Comparison of ENCODE assay signal across 21 mouse cellular contexts in the genomic region with DNA sequence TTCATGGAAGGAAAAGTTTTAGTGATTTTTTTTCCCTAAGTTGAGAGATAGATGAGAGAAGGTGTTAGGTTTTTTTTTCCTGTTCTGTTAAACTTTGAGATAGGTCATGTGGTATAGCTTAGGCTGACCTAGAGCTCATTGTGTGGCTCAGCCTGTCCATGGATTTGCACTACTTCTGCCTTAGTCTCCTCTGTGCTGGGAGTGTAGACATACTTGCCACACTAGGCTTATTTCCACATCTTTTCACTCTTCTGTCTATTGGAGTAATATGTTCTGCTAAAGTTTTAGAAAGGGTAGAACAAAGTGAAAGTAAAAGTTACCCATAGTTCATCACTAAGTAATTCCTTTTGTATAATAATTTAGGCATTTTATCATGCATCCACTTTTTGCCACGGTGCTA. TPM values are rescaled to one million over a fixed set of nuclear protein-coding genes. Genes with fewer than 3 reads are reported as not detected.
DNase-seq lines count a peak whose midpoint lies in the region; ATAC-seq and TF ChIP-seq lines count a peak whose summit lies in the region.
"Had no signal": no experiment of that assay in that cellular context is flagged by ENCODE, and none has a peak within 500 bp of the region (broad histone marks: within the 10 kb centered on the region; RNA-seq: fewer than 3 reads in every experiment).

No protein-coding gene starts in this region.

- 92% methylated on average over 1 of the region's 1 CpGs for WGBS in forebrain, embryonic 13.5 days
- 88% methylated on average over 1 of the region's 1 CpGs for WGBS in liver, embryonic 12.5 days (ENCODE audit: insufficient replicate concordance)

- TF ChIP-seq RAD21 in CH12.LX (IDR thresholded peaks at IDR 0.05; ENCODE audit: low read depth, low read length), result no peak

- TF ChIP-seq CTCF in CH12.LX (conservative IDR thresholded peaks at IDR 0.05 in 1 of 2, IDR thresholded peaks at IDR 0.05 in 1 of 2; ENCODE audit: low read depth in 2 of 2, low read length in 2 of 2), result no peak

- in situ Hi-C loops in CH12.LX (cut with MboI; ENCODE audit: low pct_ligation_motif_present, low pct_unique_long_range_greater_than_20kb, low sequenced_read_pairs), result no loop called here

- DNase-seq in CH12.LX (ENCODE audit: extremely low read depth), result no peak
- DNase-seq in left cerebral cortex, postnatal 4 days, result no peak
- DNase-seq: adrenal gland, postnatal 14 days; cerebellum, adult 11-12 months; cerebellum, adult 9-10 months; cerebellum, postnatal 36 days; gastrocnemius, postnatal 36 days; heart, adult 18-20 months; heart, postnatal 10 days had no signal

- no peak for TF ChIP-seq POLR2A in CH12.LX (IDR thresholded peaks at IDR 0.05; ENCODE audit: low read depth, low read length)

- peak overlapping the region in 2 of 3 experiments; percentile 26 to 30 for H3K4me3 ChIP-seq in CH12.LX (replicated peaks in 1 of 3; ENCODE audit: low read depth in 2 of 3, low read length in 2 of 3, poor library complexity in 1 of 3)
- H3K4me3 ChIP-seq in forebrain, embryonic 13.5 days, result no peak overlapping the region
- H3K4me3 ChIP-seq in liver, embryonic 12.5 days, result no peak overlapping the region
- H3K4me3 ChIP-seq: embryonic facial prominence, embryonic 10.5 days; erythroblast, embryonic 14.5 days; forebrain, embryonic 10.5 days; forebrain, embryonic 15.5 days; heart, embryonic 10.5 days; hindbrain, embryonic 13.5 days; intestine, embryonic 15.5 days had no signal

- no peaks in the 10 kb centered on the region for H3K9me3 ChIP-seq in CH12.LX (replicated peaks; ENCODE audit: low read length)
- no peaks in the 10 kb centered on the region for H3K9me3 ChIP-seq in forebrain, embryonic 13.5 days (replicated peaks)
- no peaks in the 10 kb centered on the region for H3K9me3 ChIP-seq in liver, embryonic 12.5 days (replicated peaks)
- H3K9me3 ChIP-seq: embryonic facial prominence, embryonic 10.5 days; forebrain, embryonic 10.5 days; forebrain, embryonic 15.5 days; heart, embryonic 10.5 days; hindbrain, embryonic 13.5 days; intestine, embryonic 15.5 days had no signal

- H3K4me2 ChIP-seq in CH12.LX (ENCODE audit: insufficient read depth, low read depth, poor library complexity, severe bottlenecking), result peak overlapping the region; percentile 83
- no peak overlapping the region for H3K4me2 ChIP-seq in forebrain, embryonic 13.5 days
- no peak overlapping the region for H3K4me2 ChIP-seq in liver, embryonic 12.5 days
- H3K4me2 ChIP-seq: forebrain, embryonic 15.5 days; hindbrain, embryonic 13.5 days; intestine, embryonic 15.5 days had no signal

- H3K79me2 ChIP-seq in CH12.LX (replicated peaks; ENCODE audit: control insufficient read depth, extremely low read depth, insufficient read depth, poor library complexity, severe bottlenecking), result 0 out of 2 replicates have a peak, but pooled peaks cover 10% of the 10 kb centered on the region

- peaks cover 0 to 17% of the 10 kb centered on the region in 2 experiments; a peak in 1 of 4 replicates for H3K4me1 ChIP-seq in CH12.LX (ENCODE audit: control insufficient read depth in 1 of 2, insufficient read depth in 2 of 2)
- H3K4me1 ChIP-seq in forebrain, embryonic 13.5 days, result no peaks in the 10 kb centered on the region
- H3K4me1 ChIP-seq in liver, embryonic 12.5 days, result no peaks in the 10 kb centered on the region
- H3K4me1 ChIP-seq: embryonic facial prominence, embryonic 10.5 days; forebrain, embryonic 10.5 days; forebrain, embryonic 15.5 days; heart, embryonic 10.5 days; hindbrain, embryonic 13.5 days; intestine, embryonic 15.5 days had no signal

- H3K27me3 ChIP-seq in CH12.LX (replicated peaks), result no peaks in the 10 kb centered on the region
- H3K27me3 ChIP-seq in forebrain, embryonic 13.5 days, result no peaks in the 10 kb centered on the region
- no peaks in the 10 kb centered on the region for H3K27me3 ChIP-seq in liver, embryonic 12.5 days (replicated peaks)
- H3K27me3 ChIP-seq: forebrain, embryonic 15.5 days; hindbrain, embryonic 13.5 days; intestine, embryonic 15.5 days had no signal

- peak overlapping the region; percentile 19; the same call in 1 of the 2 replicates for H3K27ac ChIP-seq in CH12.LX (ENCODE audit: insufficient read depth, low read depth)
- H3K27ac ChIP-seq in forebrain, embryonic 13.5 days, result no peak overlapping the region
- no peak overlapping the region for H3K27ac ChIP-seq in liver, embryonic 12.5 days
- H3K27ac ChIP-seq: embryonic facial prominence, embryonic 10.5 days; forebrain, embryonic 10.5 days; forebrain, embryonic 15.5 days; heart, embryonic 10.5 days; hindbrain, embryonic 13.5 days; hindbrain, postnatal 0 days; intestine, embryonic 15.5 days had no signal

- dilution Hi-C loops in CH12.LX (cut with MboI; ENCODE audit: extremely low pct_ligation_motif_present, extremely low pct_unique_long_range_greater_than_20kb, low sequenced_read_pairs), result no loop called here

- ATAC-seq in common myeloid progenitor, adult 5-6 weeks (replicated peaks; ENCODE audit: low read depth, poor library complexity, severe bottlenecking), result 0 out of 2 replicates have a peak, but pooled peaks have one; percentile 8
- peak; percentile 52; the same call in 1 of the 2 replicates for ATAC-seq in megakaryocyte progenitor cell, adult 5-6 weeks (replicated peaks; ENCODE audit: poor library complexity)
- no peak for ATAC-seq in forebrain, embryonic 13.5 days
- ATAC-seq in liver, embryonic 12.5 days, result no peak
- ATAC-seq: forebrain, embryonic 15.5 days; hindbrain, postnatal 0 days; intestine, embryonic 15.5 days had no signal

- TF ChIP-seq EP300 in CH12.LX (IDR thresholded peaks at IDR 0.05; ENCODE audit: low read length), result no peak

- peak overlapping the region; percentile 71 for H3K9ac ChIP-seq in CH12.LX (ENCODE audit: insufficient read depth, low read depth)
- no peak overlapping the region for H3K9ac ChIP-seq in forebrain, embryonic 13.5 days
- no peak overlapping the region for H3K9ac ChIP-seq in liver, embryonic 12.5 days
- H3K9ac ChIP-seq: forebrain, embryonic 15.5 days; hindbrain, embryonic 13.5 days; intestine, embryonic 15.5 days had no signal

- peaks cover 20 to 60% of the 10 kb centered on the region in 2 experiments for H3K36me3 ChIP-seq in CH12.LX (replicated peaks in 1 of 2; ENCODE audit: control insufficient read depth in 1 of 2, insufficient read depth in 1 of 2, low read length in 1 of 2)
- H3K36me3 ChIP-seq in forebrain, embryonic 13.5 days (ENCODE audit: poor library complexity, severe bottlenecking), result peaks cover 45% of the 10 kb centered on the region
- H3K36me3 ChIP-seq in liver, embryonic 12.5 days, result peaks cover 73% of the 10 kb centered on the region
- H3K36me3 ChIP-seq: intestine, embryonic 15.5 days had no signal

- intact Hi-C loops in left cerebral cortex, postnatal 4 days (cut with DNase I), result no loop called here

TF ChIP-seq in CH12.LX, 34 proteins besides CTCF, POLR2A, EP300 and RAD21:
- TF ChIP-seq ZKSCAN1 (IDR thresholded peaks at IDR 0.05; ENCODE audit: borderline replicate concordance, low read depth, low read length) (no peak), USF2 (conservative IDR thresholded peaks at IDR 0.05; ENCODE audit: low read depth, low read length) (0 out of 2 replicates have a peak, but pooled peaks have one; percentile 10)
TF ChIP-seq in CH12.LX: peak in this region for 1.

RNA-seq across cellular contexts. Expression of a gene that starts 16.9 kb away (rescaled TPM):
- total RNA-seq in CH12.LX (2012; rRNA removed), result 91.6 and 109 TPM in 2 replicates
- total RNA-seq in CH12.LX (2014; rRNA removed), result 292 and 310 TPM in 2 replicates
- polyA plus RNA-seq in CH12.LX (2012; ENCODE audit: insufficient read length, low read depth), result 167 and 184 TPM in 2 replicates
- total RNA-seq in common myeloid progenitor, adult 5-6 weeks (2017), result 183 and 200 TPM in 2 replicates
- 178 and 189 TPM in 2 replicates for total RNA-seq in megakaryocyte progenitor cell, adult 5-6 weeks (2015)
- 192 and 193 TPM in 2 replicates for total RNA-seq in megakaryocyte progenitor cell, adult 5-6 weeks (2017)
- 155 and 156 TPM in 2 replicates for polyA plus RNA-seq in forebrain, embryonic 13.5 days (2015; fragmentation: Nextera tagmentation; extraction: Ambion mirVana)
- 162 and 165 TPM in 2 replicates for polyA plus RNA-seq in liver, embryonic 12.5 days (2016; fragmentation: Nextera tagmentation; extraction: Ambion mirVana)
- 10 to 100 TPM; 19.2 to 23.1 TPM for total RNA-seq in left cerebral cortex, postnatal 4 days (2021)

RNA-seq across cellular contexts. Expression of a gene that starts 38.1 kb away (rescaled TPM):
- total RNA-seq in CH12.LX (2012; rRNA removed) (97.1 and 105 TPM in 2 replicates), CH12.LX (2014; rRNA removed) (115 and 123 TPM in 2 replicates)
- polyA plus RNA-seq in CH12.LX (2012; ENCODE audit: insufficient read length, low read depth), result 178 and 211 TPM in 2 replicates
- 36.8 and 48.2 TPM in 2 replicates for total RNA-seq in common myeloid progenitor, adult 5-6 weeks (2017)
- 51.5 and 73.0 TPM in 2 replicates for total RNA-seq in megakaryocyte progenitor cell, adult 5-6 weeks (2015)
- 78.3 and 79.2 TPM in 2 replicates for total RNA-seq in megakaryocyte progenitor cell, adult 5-6 weeks (2017)
- polyA plus RNA-seq in forebrain, embryonic 13.5 days (2015; fragmentation: Nextera tagmentation; extraction: Ambion mirVana), result 63.3 and 66.5 TPM in 2 replicates
- polyA plus RNA-seq in liver, embryonic 12.5 days (2016; fragmentation: Nextera tagmentation; extraction: Ambion mirVana), result 31.1 and 31.2 TPM in 2 replicates
- total RNA-seq in left cerebral cortex, postnatal 4 days (2021), result 100 to 1,000 TPM; 117 to 121 TPM

RNA-seq across cellular contexts. Expression of a gene that starts 47.5 kb away (rescaled TPM):
- 19.7 and 21.5 TPM in 2 replicates for total RNA-seq in CH12.LX (2012; rRNA removed)
- 18.9 and 19.5 TPM in 2 replicates for total RNA-seq in CH12.LX (2014; rRNA removed)
- 28.3 and 28.4 TPM in 2 replicates for polyA plus RNA-seq in CH12.LX (2012; ENCODE audit: insufficient read length, low read depth)
- 34.0 and 40.4 TPM in 2 replicates for total RNA-seq in common myeloid progenitor, adult 5-6 weeks (2017)
- total RNA-seq in megakaryocyte progenitor cell, adult 5-6 weeks (2015), result 30.3 and 39.8 TPM in 2 replicates
- 21.3 and 24.7 TPM in 2 replicates for total RNA-seq in megakaryocyte progenitor cell, adult 5-6 weeks (2017)
- 38.1 and 46.4 TPM in 2 replicates for polyA plus RNA-seq in forebrain, embryonic 13.5 days (2015; fragmentation: Nextera tagmentation; extraction: Ambion mirVana)
- polyA plus RNA-seq in liver, embryonic 12.5 days (2016; fragmentation: Nextera tagmentation; extraction: Ambion mirVana), result 27.1 and 30.2 TPM in 2 replicates
- 10 to 100 TPM; 21.8 to 23.2 TPM for total RNA-seq in left cerebral cortex, postnatal 4 days (2021)

Comparison
In these comparisons a context has a peak if more than half of its experiments do, and no peak if none do; other contexts are left out.
1. H3K4me3 ChIP-seq: peak in CH12.LX (2 of 3); none in forebrain, embryonic 13.5 days (single experiment) and liver, embryonic 12.5 days (single experiment).
2. ATAC-seq: peak in common myeloid progenitor, adult 5-6 weeks (single experiment) and megakaryocyte progenitor cell, adult 5-6 weeks (single experiment); none in forebrain, embryonic 13.5 days (single experiment) and liver, embryonic 12.5 days (single experiment).